9 mouse cellular contexts compared by ENCODE assay signal in the genomic region with DNA sequence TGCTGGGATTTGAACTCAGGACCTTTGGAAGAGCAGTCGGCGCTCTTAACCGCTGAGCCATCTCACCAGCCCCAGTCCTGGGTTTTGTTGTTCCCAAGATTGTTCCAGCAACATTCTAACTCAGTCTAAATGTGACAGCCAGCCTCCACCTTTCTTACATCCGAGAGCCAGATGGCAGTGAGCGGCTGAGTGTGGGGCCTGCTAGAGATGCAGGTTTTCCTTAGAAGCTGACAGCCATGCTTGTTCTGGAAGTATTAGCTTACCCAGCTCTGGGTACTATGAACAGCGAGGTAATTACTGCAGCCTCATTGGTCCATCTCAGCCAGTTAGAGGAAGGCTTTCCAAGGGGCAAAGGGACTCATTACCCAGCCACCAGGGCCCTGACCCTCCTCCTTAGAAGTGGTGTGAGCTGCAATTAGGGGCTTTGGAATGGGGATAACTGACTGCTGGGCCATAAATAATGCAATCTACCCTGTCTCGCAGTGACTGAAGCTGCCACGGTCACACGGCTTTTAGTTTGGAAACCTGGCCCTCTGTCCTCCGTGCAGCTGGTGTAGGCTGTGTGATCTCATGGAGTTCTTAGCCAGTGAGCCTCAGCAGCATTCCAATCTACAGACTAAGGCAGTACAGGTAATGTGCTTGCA. TPM values are rescaled to one million over a fixed set of nuclear protein-coding genes. Genes with fewer than 3 reads are reported as not detected.
DNase-seq lines count a peak whose midpoint lies in the region; ATAC-seq and TF ChIP-seq lines count a peak whose summit lies in the region.
"Had no signal": no experiment of that assay in that cellular context is flagged by ENCODE, and none has a peak within 500 bp of the region (broad histone marks: within the 10 kb centered on the region; RNA-seq: fewer than 3 reads in every experiment).

No protein-coding gene starts in this region.

- no peaks in the 10 kb centered on the region for H3K27me3 ChIP-seq in forebrain, embryonic 12.5 days
- no peaks in the 10 kb centered on the region for H3K27me3 ChIP-seq in hindbrain, postnatal 0 days (ENCODE audit: insufficient read depth, low read length)
- H3K27me3 ChIP-seq in neural tube, embryonic 13.5 days, result no peaks in the 10 kb centered on the region

- no peak for TF ChIP-seq CTCF in hindbrain, postnatal 0 days (IDR thresholded peaks at IDR 0.05; ENCODE audit: low read depth)

- ATAC-seq in forebrain, embryonic 12.5 days (ENCODE audit: low FRiP score), result peak; percentile 79
- ATAC-seq in hindbrain, postnatal 0 days, result no peak
- ATAC-seq in neural tube, embryonic 13.5 days (ENCODE audit: low read depth), result peak; percentile 36; the same call in 1 of the 2 replicates
- no peak for ATAC-seq in CD4-positive, CD25-positive, alpha-beta regulatory T cell, adult 4 months

- H3K9me3 ChIP-seq in forebrain, embryonic 12.5 days, result no peaks in the 10 kb centered on the region
- no peaks in the 10 kb centered on the region for H3K9me3 ChIP-seq in hindbrain, postnatal 0 days (ENCODE audit: low read length)
- no peaks in the 10 kb centered on the region for H3K9me3 ChIP-seq in neural tube, embryonic 13.5 days

- peak; percentile 70 for DNase-seq in layer of hippocampus, adult 9-11 months
- DNase-seq in layer of hippocampus, adult 11-12 months (ENCODE audit: low spot score), result no peak
- no peak for DNase-seq in hindbrain, postnatal 0 days (ENCODE audit: low spot score)
- DNase-seq in kidney, adult 8-10 months, result no peak
- no peak for DNase-seq in spleen, postnatal 10 days (ENCODE audit: low spot score in 2 of 2)
- DNase-seq: cerebellum, adult 11 months had no signal

- H3K4me3 ChIP-seq in forebrain, embryonic 12.5 days (replicated peaks), result no peak overlapping the region
- no peak overlapping the region for H3K4me3 ChIP-seq in hindbrain, postnatal 0 days (ENCODE audit: low read length)
- H3K4me3 ChIP-seq in neural tube, embryonic 13.5 days, result no peak overlapping the region

- peak overlapping the region; percentile 36; the same call in 1 of the 2 replicates for H3K9ac ChIP-seq in forebrain, embryonic 12.5 days
- no peak overlapping the region for H3K9ac ChIP-seq in hindbrain, postnatal 0 days (replicated peaks; ENCODE audit: low read length)
- H3K9ac ChIP-seq in neural tube, embryonic 13.5 days, result peak overlapping the region; percentile 32; the same call in 1 of the 2 replicates

- WGBS in forebrain, embryonic 12.5 days, result 42% methylated on average over 10 of the region's 10 CpGs
- 58% methylated on average over 10 of the region's 10 CpGs for WGBS in hindbrain, postnatal 0 days
- 39% methylated on average over 10 of the region's 10 CpGs for WGBS in neural tube, embryonic 13.5 days

- peak overlapping the region; percentile 83 for H3K27ac ChIP-seq in forebrain, embryonic 12.5 days
- H3K27ac ChIP-seq in hindbrain, postnatal 0 days, result 0 out of 2 replicates have a peak overlapping the region, but pooled peaks have one; percentile 11
- peak overlapping the region; percentile 69 for H3K27ac ChIP-seq in neural tube, embryonic 13.5 days (replicated peaks)

- no peak overlapping the region for H3K4me2 ChIP-seq in forebrain, embryonic 12.5 days
- no peak overlapping the region for H3K4me2 ChIP-seq in hindbrain, postnatal 0 days (ENCODE audit: low read depth, low read length)
- H3K4me2 ChIP-seq in neural tube, embryonic 13.5 days, result no peak overlapping the region

- H3K36me3 ChIP-seq in forebrain, embryonic 12.5 days (replicated peaks), result peaks cover 14% of the 10 kb centered on the region
- no peaks in the 10 kb centered on the region for H3K36me3 ChIP-seq in hindbrain, postnatal 0 days (ENCODE audit: insufficient read depth, low read length)
- H3K36me3 ChIP-seq in neural tube, embryonic 13.5 days, result peaks cover 13% of the 10 kb centered on the region

- H3K4me1 ChIP-seq in forebrain, embryonic 12.5 days, result peaks cover 49% of the 10 kb centered on the region
- H3K4me1 ChIP-seq in hindbrain, postnatal 0 days (ENCODE audit: insufficient read depth, low read length), result peaks cover 21% of the 10 kb centered on the region; the same call in 1 of the 2 replicates
- peaks cover 49% of the 10 kb centered on the region for H3K4me1 ChIP-seq in neural tube, embryonic 13.5 days (replicated peaks)

RNA-seq across cellular contexts. Expression of gene Trak1, which starts 22.1 kb away (rescaled TPM):
- 41.2 and 45.3 TPM in 2 replicates for polyA plus RNA-seq in forebrain, embryonic 12.5 days (2016; fragmentation: Nextera tagmentation; extraction: Ambion mirVana)
- total RNA-seq in hindbrain, postnatal 0 days (2014; rRNA removed), result 129 and 170 TPM in 2 replicates
- polyA plus RNA-seq in hindbrain, postnatal 0 days (2015; fragmentation: Nextera tagmentation; extraction: Ambion mirVana), result 55.7 and 57.8 TPM in 2 replicates
- polyA plus RNA-seq in neural tube, embryonic 13.5 days (2015; fragmentation: Nextera tagmentation; extraction: Ambion mirVana), result 43.4 and 44.3 TPM in 2 replicates
- polyA plus RNA-seq in CD4-positive, CD25-positive, alpha-beta regulatory T cell, adult 4 months (2017; shearing (Covaris generic)), result 10 to 100 TPM in 1 of 2 experiments, 1 to 10 TPM in 1; 8.9 to 10.7 TPM

RNA-seq across cellular contexts. Expression of gene Ulk4, which starts 42.4 kb away (rescaled TPM):
- polyA plus RNA-seq in forebrain, embryonic 12.5 days (2016; fragmentation: Nextera tagmentation; extraction: Ambion mirVana), result 179 and 182 TPM in 2 replicates
- 8.9 and 20.0 TPM in 2 replicates for total RNA-seq in hindbrain, postnatal 0 days (2014; rRNA removed)
- 76.3 and 80.8 TPM in 2 replicates for polyA plus RNA-seq in hindbrain, postnatal 0 days (2015; fragmentation: Nextera tagmentation; extraction: Ambion mirVana)
- 115 and 160 TPM in 2 replicates for polyA plus RNA-seq in neural tube, embryonic 13.5 days (2015; fragmentation: Nextera tagmentation; extraction: Ambion mirVana)
- 1 to 10 TPM; 1.5 to 6.2 TPM for polyA plus RNA-seq in CD4-positive, CD25-positive, alpha-beta regulatory T cell, adult 4 months (2017; shearing (Covaris generic))

Comparison
In these comparisons a context has a peak if more than half of its experiments do, and no peak if none do; other contexts are left out.
1. ATAC-seq: peak in forebrain, embryonic 12.5 days (single experiment) and neural tube, embryonic 13.5 days (single experiment); none in hindbrain, postnatal 0 days (single experiment) and CD4-positive, CD25-positive, alpha-beta regulatory T cell, adult 4 months (single experiment).
2. H3K27ac ChIP-seq: peak in every context shown above with its lines; median percentile 83 in forebrain, embryonic 12.5 days; 69 in neural tube, embryonic 13.5 days; 11 in hindbrain, postnatal 0 days.
3. RNA of gene Ulk4, which starts 42.4 kb away (polyA plus RNA-seq): 179 to 182 TPM in forebrain, embryonic 12.5 days, 115 to 160 TPM in neural tube, embryonic 13.5 days and 76.3 to 80.8 TPM in hindbrain, postnatal 0 days; 1.5 to 6.2 TPM in CD4-positive, CD25-positive, alpha-beta regulatory T cell, adult 4 months; every median in the first group is over 10 times any median in the second.